Mouse (Mus musculus) 3134 (cell line): ENCODE results near the gene Nup85.
"Not testable (repeated sequence)": the region's sequence is repeated elsewhere in the genome, so short reads cannot be mapped to it uniquely, and the experiment has no call there.

Experiments used
- DNase-seq: peaks from one replicate; pipeline ENCODE4 v3.0.0-alpha.2; 2011; ENCODE audit warnings: low spot score; ENCODE audit not compliant: insufficient read length; ENCODE audit errors: extremely low read depth

Gene Nup85

GRCm38 (mm10) chr11:115564064-115564809 is at the start of gene Nup85:
TSS of gene Nup85 (plus strand) at chr11:115564434.
- peak; percentile 97 for DNase-seq

GRCm38 (mm10) chr11:115515021-115515420 is 49.2 kb upstream of the Nup85 start:
- DNase-seq: no peak

GRCm38 (mm10) chr11:115516942-115517341 is 47.3 kb upstream of the Nup85 start:
- no peak for DNase-seq

GRCm38 (mm10) chr11:115518693-115519092 is 45.5 kb upstream of the Nup85 start:
- no peak for DNase-seq

GRCm38 (mm10) chr11:115519581-115519980 is 44.7 kb upstream of the Nup85 start:
- no peak for DNase-seq

GRCm38 (mm10) chr11:115520218-115520617 is 44.0 kb upstream of the Nup85 start:
- no peak for DNase-seq

GRCm38 (mm10) chr11:115521080-115521479 is 43.2 kb upstream of the Nup85 start:
- DNase-seq: no peak

- DNase-seq: no peak
Observed at GRCm38 (mm10) chr11:115522238-115522637, 42.0 kb upstream of the Nup85 start.

- no peak for DNase-seq
Observed at GRCm38 (mm10) chr11:115522703-115523102, 41.5 kb upstream of the Nup85 start.

- not testable (repeated sequence) for DNase-seq
Observed at GRCm38 (mm10) chr11:115526446-115526845, 37.8 kb upstream of the Nup85 start.

GRCm38 (mm10) chr11:115534759-115535371 is 29.4 kb upstream of the Nup85 start:
- DNase-seq: no peak

- peak; percentile 72 for DNase-seq
Observed at GRCm38 (mm10) chr11:115535401-115536037, 28.7 kb upstream of the Nup85 start.

- peak; percentile 98 for DNase-seq
Observed at GRCm38 (mm10) chr11:115536038-115536681, 28.1 kb upstream of the Nup85 start, which contains the start of gene Sumo2. TSS of gene Sumo2 (minus strand) at chr11:115536276.

- DNase-seq: peak; percentile 63
Observed at GRCm38 (mm10) chr11:115536856-115537568, 27.2 kb upstream of the Nup85 start.

- DNase-seq: no peak
Observed at GRCm38 (mm10) chr11:115538045-115538444, 26.2 kb upstream of the Nup85 start.

GRCm38 (mm10) chr11:115543571-115543970 is 20.7 kb upstream of the Nup85 start:
- no peak for DNase-seq

GRCm38 (mm10) chr11:115552783-115553182 is 11.5 kb upstream of the Nup85 start:
- DNase-seq: peak; percentile 21

- no peak for DNase-seq
Observed at GRCm38 (mm10) chr11:115555717-115556116, 8.5 kb upstream of the Nup85 start.

- no peak for DNase-seq
Observed at GRCm38 (mm10) chr11:115563406-115563805, 828 bp upstream of the Nup85 start.

- no peak for DNase-seq
Observed at GRCm38 (mm10) chr11:115564961-115565360, 727 bp downstream of the Nup85 start.
